Mouse (Mus musculus): ENCODE data around the gene Kif3a.
A peak's percentile ranks its signal among the peaks of the same experiment; 100 is the strongest.
"Not testable (repeated sequence)": the region's sequence is repeated elsewhere in the genome, so short reads cannot be mapped to it uniquely, and the experiment has no call there.

Gene Kif3a

GRCm38 (mm10) chr11:53543021-53543420 is 24.2 kb upstream of the Kif3a start:
- no peak for DNase-seq (ENCODE audit: low read depth, low spot score)

DNA sequence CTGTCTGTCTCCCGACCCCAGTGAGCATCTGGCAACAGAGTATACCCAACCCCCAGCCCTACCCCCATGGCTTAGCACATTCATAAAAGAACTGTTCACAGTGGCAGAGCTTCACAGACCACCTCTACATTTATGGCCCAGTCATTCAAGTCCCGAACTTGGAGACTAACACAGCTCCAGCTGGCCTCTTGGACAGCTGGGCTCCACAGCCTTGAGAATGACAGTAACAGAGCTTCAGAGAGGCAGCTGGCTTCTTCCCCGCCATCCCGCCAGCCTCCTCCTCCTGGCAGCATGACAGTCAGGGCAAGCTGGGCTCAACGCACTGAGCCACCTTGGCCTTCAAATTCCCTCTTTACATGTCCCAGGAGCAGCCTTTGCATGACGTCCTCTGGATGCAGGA is 20.9 kb upstream of the Kif3a start:
- DNase-seq (ENCODE audit: low read depth, low spot score) = no peak

DNA sequence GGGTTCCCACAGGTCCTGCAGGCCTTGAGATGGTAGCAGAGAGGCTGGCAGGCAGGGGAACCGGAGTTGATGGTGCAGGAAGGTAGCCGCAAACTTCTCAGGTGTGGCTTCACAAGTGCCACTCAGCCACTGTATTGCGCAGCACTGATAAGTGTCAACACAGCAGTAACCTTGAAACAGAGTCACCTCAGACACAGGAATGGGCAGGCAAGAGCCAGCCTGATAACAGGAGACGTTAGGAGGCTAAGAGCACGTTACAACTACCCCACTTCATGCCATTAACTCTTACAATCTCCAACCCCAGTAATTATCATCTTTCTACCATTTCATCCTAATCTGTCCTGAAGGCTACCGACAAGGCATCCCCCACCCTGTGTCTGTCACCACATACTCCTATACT is 19.6 kb upstream of the Kif3a start:
- no peak for DNase-seq (ENCODE audit: low read depth, low spot score)

DNA sequence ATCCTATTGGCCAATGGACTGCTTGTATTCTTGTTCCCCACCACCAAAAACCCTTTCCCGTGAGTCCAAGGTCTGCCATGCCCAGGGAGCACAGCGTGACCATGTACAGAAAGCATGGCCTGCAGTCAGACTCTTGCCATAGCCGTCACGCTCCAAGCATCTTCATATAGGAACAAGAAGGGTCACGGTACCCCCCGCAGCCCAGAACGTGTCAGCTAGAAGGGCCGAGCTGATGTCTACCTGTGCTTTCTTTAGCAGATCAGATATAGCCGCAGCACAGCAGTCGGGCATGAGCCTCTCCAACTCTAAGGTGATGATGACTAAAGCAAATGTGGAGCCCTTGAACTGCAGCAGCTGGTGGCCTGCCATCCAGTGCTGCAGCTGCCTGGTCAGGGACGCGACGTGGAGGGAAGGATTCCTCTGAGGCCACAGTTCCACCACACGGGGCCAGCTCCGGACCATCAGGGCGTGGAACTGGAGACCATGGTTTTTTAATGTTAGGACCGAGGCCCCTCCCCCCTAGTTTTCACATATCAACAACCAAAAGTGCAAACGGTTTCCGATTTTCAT is 19.1 kb upstream of the Kif3a start:
- DNase-seq (ENCODE audit: low read depth, low spot score) = no peak

- no peak for DNase-seq (ENCODE audit: low read depth, low spot score)
Observed at GRCm38 (mm10) chr11:53550714-53551113, 16.5 kb upstream of the Kif3a start.

DNA sequence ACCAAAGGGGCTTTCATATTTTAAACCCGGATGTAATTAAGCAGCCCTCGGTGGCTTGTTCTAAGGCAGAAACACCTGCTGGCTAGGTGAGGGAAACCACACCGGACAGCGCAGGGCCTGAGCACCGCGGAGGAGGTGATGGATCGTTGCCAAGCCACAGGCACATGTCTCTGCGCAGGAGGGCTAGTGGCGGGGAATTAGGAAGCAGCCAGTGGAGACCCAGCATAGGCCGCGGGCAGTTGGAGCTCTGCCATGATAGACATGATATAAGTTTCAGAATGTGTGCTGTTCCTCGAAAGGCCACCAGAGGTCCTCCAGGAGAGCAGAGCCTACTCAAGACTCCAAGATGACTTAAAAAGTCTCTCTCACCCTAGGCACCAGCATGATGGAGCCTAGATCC is 15.4 kb upstream of the Kif3a start:
- DNase-seq (ENCODE audit: low read depth, low spot score) = no peak

- DNase-seq (ENCODE audit: low read depth, low spot score) = not testable (repeated sequence)
Observed at GRCm38 (mm10) chr11:53556529-53556928, 10.7 kb upstream of the Kif3a start.

- DNase-seq (ENCODE audit: low read depth, low spot score) = not testable (repeated sequence)
Observed at GRCm38 (mm10) chr11:53557992-53558391, 9.2 kb upstream of the Kif3a start.

GRCm38 (mm10) chr11:53559980-53560379 is 7.2 kb upstream of the Kif3a start:
- DNase-seq (ENCODE audit: low read depth, low spot score) = not testable (repeated sequence)

GRCm38 (mm10) chr11:53561986-53562385 is 5.2 kb upstream of the Kif3a start:
- DNase-seq (ENCODE audit: low read depth, low spot score) = no peak

DNA sequence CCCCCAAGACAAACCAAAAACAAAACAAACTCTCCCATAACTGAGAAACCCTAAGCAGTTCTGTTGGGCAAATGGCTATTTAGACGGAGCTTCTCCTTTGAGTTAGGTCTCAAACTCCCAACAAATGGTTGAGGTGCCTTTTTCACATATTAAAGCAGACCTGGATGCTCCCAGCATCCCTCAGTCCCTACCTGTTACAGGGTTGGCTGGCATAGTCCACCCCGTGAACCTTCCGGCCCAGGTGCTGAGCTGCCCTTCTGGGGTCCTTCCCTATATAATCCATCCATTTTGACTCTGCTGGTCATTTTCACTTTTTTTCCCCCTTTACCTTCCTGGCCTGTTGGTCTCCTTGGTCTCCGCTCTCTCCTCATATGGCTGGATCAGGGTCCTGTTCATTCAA is 533 bp upstream of the Kif3a start:
- DNase-seq (ENCODE audit: low read depth, low spot score) = no peak

DNA sequence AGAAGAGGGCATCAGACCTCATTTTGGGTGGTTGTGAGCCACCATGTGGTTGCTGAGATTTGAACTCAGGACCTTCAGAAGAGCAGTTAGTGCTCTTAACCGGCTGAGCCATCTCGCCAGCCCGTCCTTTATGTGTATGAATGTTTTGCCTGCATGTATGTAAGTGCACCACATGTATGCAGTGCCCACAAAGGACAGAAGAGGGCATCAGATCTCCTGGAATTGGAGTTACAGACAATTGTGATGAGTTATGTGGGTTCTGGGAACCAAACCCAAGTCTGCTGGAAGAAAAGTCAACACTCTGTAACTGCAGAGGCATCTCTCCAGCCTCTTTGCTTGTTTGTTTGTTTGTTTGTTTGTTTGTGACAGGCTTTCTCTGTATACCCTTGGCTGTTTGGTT is 13.4 kb downstream of the Kif3a start:
- DNase-seq (ENCODE audit: low read depth, low spot score) = no peak

DNA sequence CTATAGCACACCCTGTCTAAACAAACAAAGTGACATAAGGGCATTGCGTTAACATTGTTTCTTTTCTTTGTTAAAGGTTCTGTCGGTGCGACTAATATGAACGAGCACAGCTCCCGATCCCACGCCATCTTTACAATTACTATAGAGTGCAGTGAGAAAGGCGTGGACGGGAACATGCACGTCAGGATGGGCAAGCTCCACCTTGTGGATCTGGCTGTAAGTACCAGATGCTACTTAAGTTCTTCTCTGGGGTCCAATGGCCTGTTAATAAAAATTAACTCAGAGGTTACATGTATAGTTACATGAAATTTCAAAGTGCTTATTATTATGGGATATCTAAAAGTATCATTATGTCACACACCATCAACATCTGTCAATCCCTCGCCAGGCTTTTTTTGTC is 16.0 kb downstream of the Kif3a start:
- DNase-seq (ENCODE audit: low read depth, low spot score) = no peak

DNA sequence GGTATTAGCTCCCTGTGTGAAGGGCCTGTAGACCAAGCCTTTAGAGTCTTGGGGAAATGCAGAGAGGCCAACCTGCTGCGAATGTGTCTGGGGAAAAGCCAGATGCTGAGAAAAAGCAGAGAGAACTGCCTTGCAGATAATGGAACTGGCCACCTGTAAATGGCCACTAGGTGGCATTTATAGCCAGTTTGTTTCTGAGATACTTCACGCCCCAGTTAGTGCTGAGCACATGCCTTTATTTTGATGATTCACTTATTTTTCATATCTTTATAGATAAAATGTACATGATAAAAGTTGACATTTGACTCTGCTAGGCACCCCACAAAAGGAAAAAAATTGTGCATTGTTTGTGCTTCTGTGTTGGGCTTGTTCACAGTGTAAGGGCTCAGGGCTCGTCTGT is 17.7 kb downstream of the Kif3a start:
- DNase-seq (ENCODE audit: low read depth, low spot score) = peak; percentile 31

- no peak for DNase-seq (ENCODE audit: low read depth, low spot score)
Observed at GRCm38 (mm10) chr11:53585510-53585909, 18.3 kb downstream of the Kif3a start.

DNA sequence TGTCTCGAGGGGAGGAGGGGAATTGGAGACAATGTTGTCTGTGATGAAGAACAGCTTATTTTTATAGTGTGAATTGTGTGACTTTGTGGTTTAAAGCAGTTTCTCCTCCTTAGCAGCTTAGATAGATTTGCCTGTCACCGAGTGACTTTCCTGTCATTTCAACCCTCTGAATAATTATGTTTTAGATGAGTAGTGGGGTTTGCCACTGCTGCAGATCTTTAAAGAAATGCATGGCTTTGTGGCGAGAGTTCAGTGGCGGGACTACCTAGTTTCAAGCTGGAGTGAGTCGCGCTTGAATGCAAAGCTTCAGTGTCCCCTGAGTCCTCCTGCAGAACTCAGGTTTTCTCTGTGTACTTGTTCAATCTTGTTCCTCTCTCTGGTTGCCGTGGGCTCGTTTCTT is 21.1 kb downstream of the Kif3a start:
- no peak for DNase-seq (ENCODE audit: low read depth, low spot score)

DNA sequence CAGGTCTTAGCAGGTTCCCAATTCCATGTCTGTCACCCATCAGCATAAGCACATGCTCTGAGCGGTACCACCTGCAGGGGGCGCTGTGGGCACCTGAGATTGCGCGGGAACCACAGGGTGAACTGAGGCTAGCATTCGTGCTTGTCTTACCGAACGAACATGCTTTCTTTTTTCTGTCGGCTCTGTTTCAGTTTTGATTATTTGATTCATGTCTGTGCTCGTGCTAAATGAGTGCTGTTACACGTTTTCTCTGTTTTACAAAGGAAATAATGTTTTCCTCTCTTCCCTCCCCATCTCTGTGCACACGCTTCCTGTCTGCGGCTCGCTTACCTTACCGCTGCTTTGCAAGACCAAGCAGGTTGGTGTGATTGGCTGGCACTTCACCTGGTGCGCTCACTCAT is 23.2 kb downstream of the Kif3a start:
- no peak for DNase-seq (ENCODE audit: low read depth, low spot score)

DNA sequence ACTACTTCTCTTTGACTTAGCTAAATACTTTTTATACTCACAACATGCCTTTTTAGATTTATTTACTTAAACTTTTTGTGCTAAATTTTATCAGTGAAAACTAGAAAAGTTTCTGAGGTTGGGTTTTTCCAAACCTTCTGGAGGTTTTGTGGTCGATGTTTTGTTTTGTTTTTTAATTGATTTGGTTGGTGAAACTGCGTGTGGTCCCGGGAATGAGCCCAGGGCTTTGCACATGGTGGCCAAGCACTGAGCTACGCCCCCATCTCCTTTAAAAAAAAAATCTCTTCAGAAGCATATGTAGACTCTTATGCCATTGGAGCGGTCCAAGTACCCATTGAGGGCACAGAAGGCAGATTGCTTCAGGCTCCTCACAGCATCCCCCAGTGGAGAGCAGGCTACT is 23.9 kb downstream of the Kif3a start:
- no peak for DNase-seq (ENCODE audit: low read depth, low spot score)

GRCm38 (mm10) chr11:53604983-53605382 is 37.8 kb downstream of the Kif3a start:
- no peak for DNase-seq (ENCODE audit: low read depth, low spot score)

DNA sequence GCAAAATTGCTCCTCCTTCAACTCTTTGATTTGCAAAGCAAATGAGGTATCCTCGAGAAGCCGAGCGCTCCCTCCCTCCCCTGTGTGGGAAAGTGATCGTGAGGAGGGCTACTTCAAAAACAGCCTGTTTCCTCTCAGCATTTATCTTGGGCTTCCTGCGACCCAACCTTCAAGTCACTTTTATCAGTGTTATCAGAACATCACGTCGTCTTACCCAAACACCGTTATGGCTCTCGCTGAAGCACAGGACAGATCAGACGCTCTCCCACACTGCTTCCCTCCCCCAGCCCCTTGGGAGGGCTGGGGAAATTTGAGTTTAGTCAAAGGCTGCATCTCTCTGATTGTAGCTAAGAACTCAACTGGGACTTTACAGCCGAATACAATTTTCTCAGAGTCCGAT is 38.4 kb downstream of the Kif3a start:
- DNase-seq (ENCODE audit: low read depth, low spot score) = no peak

DNA sequence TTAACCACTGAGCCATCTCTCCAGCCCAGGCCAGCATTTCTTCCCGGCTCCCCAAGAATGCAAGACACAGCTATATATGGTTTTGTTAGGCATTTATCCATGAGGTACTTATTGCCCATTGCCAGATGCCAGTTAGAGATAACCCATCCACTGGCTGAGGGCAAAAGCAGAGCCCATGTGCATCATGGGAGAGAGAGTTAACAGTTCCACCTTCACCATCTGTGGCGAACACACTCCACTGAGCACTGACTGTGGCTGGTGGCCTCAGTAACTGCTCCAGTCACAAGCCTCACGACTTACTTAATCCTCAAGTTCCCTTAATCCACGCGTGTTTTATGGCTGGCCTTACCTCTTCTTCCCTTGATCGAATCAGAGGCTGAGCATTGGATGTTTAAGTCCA is 42.1 kb downstream of the Kif3a start:
- no peak for DNase-seq (ENCODE audit: low read depth, low spot score)

- DNase-seq (ENCODE audit: low read depth, low spot score) = no peak
Observed at GRCm38 (mm10) chr11:53609672-53610071, 42.5 kb downstream of the Kif3a start.

GRCm38 (mm10) chr11:53615172-53615571 is 48.0 kb downstream of the Kif3a start:
- DNase-seq (ENCODE audit: low read depth, low spot score) = no peak

DNA sequence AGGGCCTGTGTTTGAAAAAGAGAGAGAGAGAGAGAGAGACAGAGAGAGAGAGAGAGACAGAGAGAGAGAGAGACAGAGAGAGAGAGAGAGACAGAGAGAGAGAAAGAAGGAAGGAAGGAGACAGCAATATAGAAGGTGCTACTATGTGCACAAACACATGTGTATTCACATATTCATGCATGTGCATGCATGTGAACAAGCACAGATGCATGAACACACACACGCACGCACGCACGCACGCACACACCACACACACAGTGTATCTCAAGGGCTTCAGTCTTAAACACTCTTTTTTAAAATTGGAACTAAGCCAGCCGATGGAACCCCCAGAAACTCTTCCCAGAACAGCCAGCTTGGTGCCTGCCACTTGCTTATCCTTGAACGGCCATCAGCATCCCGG is 48.4 kb downstream of the Kif3a start:
- no peak for DNase-seq (ENCODE audit: low read depth, low spot score)

Measured in telencephalon, adult 2 months (tissue).